Mouse (Mus musculus) cerebral cortex, adult 2 months (tissue): ENCODE data around the gene Borcs5.

ENCODE experiments used
- WGBS: fragments of 180-500 bp; shearing (Covaris S2); methylation state at CpG from one replicate; pipeline ENCODE4 v1.1.7; 2018; 5-methylcytosine and 5-hydroxymethylcytosine counted together

Borcs5 gene

DNA sequence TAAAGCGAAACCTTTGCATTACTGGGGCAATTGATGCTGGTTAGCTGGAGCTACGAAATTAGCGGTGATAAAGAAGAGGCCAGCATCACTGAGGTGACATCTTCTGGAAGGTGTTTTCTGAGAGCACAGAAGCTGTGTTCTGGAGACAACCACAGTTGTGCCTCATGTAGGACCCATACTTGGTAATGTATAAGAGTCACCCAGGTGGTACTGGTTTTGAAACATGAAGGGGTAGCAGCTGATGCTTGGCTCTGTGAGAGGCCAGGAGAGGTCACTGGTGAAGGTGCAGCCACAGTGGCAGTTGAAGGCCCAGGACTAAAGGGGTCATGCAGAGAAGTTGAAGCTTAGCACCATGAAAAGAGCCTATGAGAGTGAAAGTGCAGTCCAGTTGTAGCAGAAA is at the start of gene Borcs5:
TSS of gene Borcs5 (plus strand) at position 301 of the 400 bp plus-strand sequence.
- 95% methylated on average over 3 of the region's 3 CpGs for WGBS

DNA sequence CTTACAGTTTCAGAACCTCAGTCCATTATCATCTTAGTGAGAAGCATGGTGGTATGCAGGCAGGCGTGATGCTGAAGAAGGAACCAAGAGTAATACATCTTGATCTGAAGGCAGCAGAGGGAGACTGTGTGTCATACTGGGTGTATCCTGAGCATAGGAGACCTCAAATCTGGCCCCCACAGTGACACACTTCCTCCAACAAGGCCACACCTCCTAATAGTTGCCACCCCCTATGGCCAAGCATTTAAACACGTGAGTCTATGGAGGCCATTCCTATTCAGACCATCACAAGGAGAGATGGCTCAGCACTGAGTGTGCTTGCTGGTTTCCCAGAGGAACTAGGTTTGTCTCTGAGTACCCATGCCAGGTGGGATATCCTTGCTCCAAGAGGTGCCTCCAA is 47.7 kb upstream of the Borcs5 start:
- WGBS: 82% methylated on average over 2 of the region's 2 CpGs

DNA sequence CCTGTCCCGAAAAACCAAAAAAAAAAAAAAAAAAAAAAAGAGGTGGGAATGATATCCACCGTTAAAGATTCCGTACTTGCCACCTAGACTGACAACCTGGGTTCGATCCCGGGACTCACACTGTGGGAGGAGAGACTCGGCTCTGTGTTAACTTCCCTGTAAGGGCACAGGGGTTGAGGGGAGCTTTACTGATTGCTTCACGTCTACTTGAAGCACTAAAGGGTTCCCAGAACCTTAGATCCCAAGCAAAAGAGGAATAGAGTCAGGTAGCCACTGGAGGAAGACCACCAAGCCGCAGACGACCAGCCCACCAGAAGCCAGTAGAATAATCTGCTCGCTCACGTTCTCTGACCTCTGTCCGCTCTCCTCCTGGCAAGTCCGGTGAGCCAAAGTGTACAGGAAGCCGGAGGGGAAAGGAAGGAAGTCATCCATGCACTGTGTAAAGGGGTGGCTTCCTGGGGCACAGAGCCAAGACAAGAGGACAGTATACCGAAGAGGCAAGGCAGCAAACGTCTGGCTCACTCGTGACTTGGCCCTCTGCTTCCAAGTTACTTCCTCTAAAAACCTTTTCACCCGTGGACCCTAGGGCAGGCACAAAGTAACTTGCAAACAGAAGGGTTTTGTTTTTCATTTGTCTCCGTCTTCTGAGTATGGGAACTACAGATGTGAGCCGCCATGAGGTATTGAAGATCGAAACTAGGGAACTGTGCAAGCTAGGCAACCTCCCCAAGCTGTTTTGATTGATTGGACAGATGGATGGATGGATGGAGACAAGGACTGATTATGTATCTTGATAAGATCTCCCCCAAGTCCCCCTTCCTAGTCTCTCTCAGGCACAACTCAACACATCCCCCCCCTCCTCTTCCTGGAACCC is 44.5 kb upstream of the Borcs5 start:
- 78% methylated on average over 21 of the region's 21 CpGs for WGBS

DNA sequence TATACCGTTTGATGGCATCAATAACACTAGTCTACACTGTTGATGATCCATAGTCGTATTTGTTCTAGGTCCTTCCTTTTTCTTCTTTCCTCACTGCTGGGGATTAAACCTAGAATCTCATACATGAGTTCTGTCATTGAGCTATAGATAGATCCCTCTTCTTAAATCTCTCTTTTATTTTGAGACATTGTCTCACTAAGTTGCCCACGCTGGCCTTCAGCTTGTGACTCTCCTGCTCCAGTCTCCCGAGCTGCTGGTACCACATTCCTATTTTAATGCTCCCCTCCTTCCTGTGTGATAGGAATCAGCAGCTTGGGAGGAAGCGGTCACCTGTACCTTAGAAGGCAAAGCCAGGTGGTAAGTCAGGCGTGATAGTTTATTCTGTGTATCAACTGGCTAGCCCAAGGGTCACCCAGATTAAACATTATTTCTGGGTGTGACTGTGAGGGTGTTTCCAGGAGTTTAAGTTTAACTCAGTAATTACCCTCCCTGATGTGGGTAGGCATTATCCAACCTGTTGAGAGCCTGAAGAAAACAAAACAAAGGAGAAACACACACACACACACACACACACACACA is 41.6 kb upstream of the Borcs5 start:
- 79% methylated on average over 6 of the region's 6 CpGs for WGBS

DNA sequence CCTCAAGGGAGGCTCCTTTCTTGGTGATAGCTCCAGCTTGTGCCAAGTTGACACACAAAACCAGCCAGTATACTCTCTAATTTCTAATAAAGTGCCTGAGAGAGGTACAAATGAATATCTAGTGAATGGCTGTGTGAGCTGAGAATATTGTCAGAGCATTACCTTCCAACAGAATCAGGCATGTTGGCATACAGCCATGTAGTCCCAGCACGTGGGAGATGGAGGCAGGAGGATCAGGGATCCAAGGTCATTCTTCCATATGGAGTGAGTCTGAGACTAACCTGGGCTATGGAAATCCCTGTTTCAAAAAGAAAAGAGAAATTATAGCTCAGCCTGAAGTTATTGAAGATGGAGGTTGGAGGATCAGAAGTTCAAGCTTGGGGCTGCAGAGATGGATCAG is 40.1 kb upstream of the Borcs5 start:
- 61% methylated on average over 1 of the region's 1 CpGs for WGBS

DNA sequence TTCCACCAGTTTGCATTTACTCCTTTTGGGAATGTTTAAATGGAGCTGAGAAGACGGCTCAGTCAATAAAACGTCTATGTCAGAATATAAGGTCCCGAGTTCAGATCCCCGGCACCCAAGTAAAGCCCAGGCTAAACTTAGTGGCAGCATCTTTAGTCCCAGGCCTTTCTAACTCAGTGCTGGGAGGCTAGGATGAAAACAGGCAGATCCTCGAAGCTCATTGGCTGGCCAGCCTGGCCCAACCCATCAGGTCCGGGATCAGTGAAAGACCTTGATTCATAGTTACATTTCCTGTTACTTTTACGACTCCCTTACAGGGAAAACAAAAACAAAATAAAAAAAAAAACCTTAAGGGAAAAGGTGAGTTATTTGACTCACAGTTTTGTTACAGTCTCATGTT is 38.2 kb upstream of the Borcs5 start:
- WGBS: 73% methylated on average over 7 of the region's 7 CpGs

DNA sequence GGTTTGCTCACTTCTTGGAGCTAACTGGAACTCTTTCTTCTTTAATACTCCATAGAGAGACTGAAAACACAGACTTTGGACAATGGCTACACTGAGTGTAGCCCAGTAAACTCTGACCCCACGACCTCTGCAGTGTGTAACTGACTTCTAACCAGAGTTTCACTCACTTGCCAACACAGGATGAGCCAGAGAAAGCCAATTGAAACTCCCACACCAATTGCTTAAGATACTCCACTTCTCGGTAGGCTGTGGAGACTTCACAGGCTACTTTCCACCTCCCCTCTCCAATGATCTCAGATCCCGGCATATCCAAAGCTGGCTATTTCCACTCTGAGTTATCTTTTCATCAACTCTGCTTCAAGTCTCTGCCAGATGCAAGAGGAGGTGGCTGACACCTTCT is 37.5 kb upstream of the Borcs5 start:
- 44% methylated on average over 3 of the region's 3 CpGs for WGBS

DNA sequence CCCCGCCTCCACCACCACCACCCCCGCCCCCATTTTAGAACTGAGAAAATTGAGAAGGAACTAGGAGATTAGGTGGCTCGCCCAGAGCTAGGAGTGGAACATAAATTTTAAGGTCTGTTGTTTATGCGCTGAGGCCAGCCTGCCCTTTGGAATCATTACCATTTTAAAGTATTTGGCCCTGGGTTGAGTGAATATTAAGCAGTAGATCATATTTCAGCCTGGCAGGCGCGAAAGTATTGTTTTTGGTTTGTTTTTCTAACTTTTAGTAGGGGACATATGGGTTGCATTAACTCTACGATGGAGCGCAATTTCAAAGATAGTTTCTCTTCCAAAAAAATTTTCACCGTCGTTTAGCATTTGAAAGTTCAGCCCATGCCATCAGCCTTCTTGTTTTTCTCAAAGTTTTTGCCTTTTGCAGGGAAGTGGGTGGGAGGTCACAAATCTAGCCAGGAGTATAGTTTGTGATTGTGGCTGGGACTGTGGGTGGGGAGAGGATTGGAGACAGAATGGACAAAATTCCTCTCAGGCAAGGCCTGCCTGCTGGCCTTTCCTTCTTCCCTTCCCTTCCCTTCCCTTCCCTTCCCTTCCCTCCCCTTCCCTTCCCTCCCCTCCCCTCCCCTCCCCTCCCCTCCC is 36.8 kb upstream of the Borcs5 start:
- 47% methylated on average over 10 of the region's 10 CpGs for WGBS

DNA sequence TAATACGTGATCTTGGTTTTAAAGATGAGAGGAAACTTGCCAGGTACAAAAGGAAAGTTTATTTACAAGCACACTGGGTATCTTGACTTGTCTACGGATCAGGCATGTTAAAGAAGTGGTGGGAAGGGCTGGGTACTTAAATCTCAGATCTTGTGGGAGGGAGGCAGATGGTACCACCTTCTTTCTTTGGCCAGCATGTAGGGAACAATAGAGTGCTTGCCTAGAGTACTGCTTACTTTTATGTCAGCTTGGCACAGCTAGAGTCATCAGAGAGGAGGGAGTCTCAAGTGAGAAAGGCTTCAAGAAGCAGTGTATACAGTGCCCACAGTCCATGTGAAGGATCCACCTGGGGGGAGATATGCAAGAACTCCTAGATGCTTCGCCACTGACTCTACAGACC is 34.1 kb upstream of the Borcs5 start:
- WGBS: 76% methylated on average over 3 of the region's 3 CpGs

DNA sequence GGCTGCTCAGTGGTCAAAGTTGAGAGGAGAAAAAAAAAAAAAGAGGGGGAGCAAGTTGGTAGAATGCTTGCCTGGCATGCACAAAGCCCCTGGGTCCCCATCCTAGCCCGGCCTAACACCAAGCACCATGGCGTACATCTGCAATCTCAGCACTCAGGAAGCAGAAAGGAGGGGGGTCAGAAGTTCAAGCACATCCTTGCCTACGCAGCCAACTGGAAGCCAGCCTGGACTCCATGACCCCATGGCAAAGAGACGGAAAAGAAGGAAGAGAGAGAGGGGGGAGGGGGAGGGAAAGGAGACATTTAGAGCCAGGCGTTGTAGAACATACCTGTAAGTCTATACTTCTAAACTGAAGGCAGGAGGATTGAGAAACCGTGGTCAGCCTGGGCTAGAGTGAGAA is 32.8 kb upstream of the Borcs5 start:
- 75% methylated on average over 6 of the region's 6 CpGs for WGBS

DNA sequence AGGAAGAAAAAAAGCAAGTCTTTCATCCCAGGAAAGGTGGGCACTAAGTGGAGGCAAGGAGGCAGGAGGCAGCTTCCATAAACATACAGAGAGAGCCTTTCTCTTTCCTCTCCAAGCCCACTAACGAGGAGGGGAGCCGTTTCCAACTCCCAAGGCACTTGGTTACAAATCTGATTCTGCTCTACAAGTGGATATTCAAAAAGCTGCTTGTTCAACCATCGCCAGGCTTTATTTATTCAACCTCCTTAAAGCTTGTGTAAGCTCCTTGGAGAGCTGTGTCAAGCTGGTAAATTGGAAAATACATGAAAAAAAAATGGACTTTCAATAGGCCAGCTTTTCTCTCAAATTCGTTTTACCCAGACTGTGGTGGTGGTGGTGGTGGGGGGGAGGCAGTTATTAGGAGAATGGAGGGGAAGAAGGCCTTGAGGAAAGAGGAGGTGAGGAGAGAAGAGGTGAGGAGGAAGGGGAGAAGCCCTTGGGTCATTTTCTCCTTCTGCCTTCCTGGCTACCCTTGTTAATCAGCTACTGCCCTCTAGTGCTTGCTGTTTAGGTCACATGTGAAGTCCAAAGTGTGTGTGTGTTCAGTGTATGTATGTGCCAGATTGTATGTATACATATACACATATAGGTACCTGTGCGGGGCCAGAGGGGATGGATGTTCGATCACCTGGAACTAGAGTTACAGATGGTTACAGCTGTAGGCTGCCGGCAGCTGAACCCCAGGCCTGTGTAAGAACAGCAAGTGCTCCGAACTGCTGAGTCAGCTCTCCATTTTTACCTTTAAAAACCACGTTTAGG is 32.2 kb upstream of the Borcs5 start:
- WGBS: 58% methylated on average over 9 of the region's 9 CpGs

DNA sequence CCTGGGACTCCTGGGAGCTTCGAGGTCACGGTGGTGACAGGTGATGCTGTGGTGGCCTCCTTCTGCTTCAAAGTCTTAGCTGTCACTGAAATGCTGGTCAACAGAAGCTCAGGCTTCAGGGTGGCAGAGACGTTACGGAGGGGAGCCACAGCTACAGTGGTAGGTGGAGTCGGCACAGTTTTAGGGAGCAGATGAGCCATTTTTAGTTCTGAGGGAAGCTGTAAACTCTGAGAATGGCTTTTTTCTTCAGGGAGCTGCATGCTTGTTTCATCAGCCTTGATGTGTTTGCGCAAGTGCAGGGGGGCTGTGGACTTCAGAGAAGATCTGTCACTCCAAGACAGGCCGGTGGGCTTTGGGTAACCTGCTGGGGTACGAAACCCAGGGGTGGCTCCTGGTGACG is 28.9 kb upstream of the Borcs5 start:
- WGBS: 65% methylated on average over 9 of the region's 9 CpGs

DNA sequence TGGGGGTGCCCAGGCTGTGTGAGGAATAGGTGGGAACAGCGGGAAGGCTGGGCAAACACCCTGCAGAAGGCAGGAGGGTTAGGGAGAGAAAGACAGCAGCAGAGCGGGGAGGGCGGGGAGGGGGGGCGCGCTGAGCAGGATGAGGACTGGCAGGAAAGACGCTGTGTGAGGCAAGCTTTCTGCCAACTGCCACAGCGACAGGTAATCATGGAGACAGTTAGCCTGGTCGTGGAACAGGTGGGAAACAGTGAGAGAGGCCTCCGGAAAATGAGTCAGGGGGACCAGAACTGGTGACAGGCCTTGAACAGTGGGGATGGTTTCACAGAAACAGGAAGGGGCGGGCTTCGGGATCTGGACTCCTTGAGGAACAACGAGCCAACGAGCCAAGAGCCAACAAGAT is 27.4 kb upstream of the Borcs5 start:
- 71% methylated on average over 13 of the region's 13 CpGs for WGBS

DNA sequence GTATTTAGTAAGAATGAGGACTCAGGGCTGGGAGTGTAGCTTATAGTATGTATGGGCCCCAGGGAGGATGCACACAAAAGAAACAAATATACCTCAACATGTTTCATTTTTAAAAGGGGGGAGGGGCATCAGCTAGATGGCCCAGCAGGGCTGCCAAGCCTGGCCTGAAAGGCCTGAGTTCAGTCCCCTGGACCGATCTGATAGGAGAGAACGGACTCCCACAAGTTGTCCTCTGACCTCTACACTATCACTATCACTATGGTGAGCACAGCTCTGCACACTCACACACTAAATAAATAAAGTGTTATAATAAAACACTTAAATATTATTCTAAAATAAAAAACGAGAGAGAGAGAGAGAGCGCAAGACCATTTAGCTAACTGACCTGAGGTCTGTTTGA is 25.0 kb upstream of the Borcs5 start:
- WGBS: 83% methylated on average over 4 of the region's 4 CpGs

DNA sequence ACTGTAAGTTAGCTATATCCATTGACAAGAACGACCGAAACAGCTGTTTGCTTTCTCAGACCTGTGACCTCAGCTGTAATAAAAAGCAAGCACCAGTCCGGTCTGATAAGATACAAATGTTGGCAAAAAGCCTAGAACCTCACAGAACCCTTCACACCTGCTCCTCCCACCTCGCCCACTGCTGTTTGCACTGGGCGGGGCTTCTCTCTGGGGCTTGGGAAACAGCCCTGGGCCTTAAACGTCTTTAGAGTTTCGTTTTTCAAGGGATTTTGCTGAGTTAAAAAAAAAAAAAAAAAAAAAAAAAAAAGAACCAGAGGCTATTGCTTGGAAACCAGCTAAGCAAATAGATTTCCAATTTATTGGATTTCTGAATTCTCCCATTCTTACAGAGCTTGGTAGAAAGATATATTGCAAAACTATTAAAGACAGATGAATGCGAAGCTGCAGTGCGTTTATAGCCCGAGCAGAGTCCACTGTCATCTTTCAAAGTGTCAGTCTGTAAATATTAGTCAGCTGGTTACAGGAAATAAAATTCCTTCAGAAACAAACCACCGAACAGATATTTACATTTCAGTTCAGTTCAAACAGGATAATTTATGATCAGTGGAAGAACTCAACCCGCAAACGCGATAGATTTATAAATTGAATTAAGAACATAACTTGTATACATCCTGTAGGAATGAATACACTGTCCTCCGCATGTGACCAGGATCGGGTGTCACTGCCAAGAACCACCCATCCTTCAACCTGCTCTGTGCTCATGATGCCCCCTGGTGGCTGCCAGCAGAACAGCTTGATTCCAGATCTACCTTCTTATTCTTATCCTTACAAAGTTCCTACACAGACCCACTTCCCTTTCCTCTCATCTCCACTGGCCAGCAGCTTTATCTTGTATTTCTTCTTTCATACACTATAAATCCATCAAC is 24.3 kb upstream of the Borcs5 start:
- 23% methylated on average over 16 of the region's 16 CpGs for WGBS

DNA sequence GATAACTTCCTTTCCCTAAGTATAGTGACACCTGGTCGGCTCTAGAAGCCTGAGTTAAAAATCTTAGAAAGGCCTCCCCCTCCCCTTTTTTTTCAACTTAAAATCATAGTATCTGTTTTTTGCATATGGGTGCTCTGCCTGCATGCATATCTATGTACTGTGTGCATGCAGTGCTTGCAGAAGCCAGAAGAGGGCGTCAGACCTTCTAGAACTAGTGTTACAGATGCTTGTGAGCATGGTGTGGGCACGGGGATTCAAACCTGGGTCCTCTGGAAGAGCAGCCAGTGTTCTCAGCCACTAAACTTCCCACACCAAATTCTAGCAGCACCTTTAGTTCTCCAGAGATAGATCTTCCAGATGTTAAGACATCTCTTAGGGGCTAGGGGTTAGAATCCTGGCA is 21.7 kb upstream of the Borcs5 start:
- 56% methylated on average over 3 of the region's 3 CpGs for WGBS

DNA sequence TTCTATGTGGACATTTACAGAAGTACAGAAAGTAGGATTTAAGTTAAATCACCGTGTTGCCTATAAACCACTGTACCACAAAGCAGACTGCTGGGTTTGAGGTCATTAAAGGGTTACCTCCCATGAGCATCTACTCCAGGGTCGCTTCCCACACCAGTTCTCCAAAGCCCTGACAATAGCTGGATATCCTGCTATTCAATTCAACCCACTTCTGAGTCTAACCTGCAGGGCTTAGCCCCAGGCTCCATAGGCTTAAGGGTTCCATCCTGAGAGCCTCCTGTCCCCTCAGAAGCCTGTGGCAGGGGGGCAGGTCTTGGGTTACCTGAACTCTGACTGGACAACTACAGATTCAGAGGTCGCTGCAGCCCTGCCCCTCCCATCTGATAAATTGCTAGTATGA is 19.2 kb upstream of the Borcs5 start:
- WGBS: 72% methylated on average over 3 of the region's 3 CpGs

DNA sequence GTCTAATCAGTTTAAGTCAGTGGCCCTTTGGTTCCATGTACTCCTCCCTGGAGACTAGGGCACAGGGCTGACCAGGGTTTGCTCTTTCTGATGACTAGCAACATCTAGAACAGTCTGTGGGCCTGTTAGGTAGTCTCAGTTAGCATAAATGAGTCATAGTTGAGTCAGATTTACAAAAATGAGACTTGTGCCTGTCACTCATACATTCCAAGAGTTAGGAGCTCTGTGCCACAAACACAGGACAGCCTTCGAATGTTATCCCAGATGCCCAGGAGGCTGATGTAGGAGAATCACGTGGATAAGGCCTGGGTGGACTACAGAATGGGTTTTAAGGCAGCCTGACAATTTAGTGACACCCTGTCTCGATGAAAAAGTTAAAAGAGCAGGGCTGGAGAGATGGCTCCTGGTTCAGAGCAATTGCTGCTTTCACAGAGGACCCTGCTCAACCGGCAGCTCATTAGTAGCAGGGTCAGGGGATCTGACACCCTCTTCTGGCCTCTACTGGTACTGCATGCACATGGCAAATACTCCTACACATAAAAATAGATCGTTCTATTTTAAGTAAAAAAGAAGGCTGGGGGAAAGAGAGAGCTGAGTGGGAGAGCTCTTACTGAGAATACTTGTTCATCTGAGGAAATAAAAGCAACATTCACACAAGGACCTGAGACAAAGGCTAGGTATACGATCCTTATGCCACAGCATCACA is 18.3 kb upstream of the Borcs5 start:
- 33% methylated on average over 6 of the region's 6 CpGs for WGBS

DNA sequence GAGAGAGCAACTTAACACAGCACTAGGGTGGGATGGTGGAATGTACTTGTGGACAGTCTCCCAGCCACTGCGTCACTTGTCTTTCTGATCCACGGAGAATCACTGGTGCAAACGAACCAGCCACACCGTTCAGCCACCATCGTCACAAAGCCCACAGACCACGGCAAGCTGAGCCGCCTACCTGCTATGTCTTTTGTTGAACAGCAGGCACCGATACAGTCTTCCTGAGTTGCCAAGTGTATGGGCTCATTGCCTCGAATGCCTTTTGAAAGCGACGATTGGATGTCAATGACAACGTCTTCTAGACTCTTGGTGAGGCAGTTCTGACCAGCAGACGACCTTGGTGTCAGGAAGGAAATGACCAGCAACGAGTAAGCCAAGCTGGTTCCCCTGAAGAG is 17.8 kb upstream of the Borcs5 start:
- WGBS: 45% methylated on average over 14 of the region's 14 CpGs

DNA sequence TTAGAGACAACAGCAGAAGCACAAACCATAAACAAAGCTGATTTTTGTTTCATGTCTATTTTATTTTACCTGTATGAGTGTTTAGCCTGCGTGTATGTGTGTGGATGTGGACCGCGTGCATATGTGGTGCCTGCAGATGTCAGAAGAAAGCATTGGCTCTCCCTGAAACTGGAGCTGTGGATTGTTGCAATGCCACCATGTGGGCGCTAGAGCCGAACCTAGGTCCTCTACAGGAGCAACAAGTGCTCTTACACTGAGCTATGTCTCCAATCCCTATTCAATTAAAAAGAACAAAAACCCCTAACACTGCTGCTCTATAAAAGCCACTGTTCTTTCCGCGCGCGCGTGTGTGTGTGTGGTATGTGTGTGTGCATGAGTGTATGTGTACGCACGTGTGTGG is 13.9 kb upstream of the Borcs5 start:
- WGBS: 80% methylated on average over 12 of the region's 12 CpGs

DNA sequence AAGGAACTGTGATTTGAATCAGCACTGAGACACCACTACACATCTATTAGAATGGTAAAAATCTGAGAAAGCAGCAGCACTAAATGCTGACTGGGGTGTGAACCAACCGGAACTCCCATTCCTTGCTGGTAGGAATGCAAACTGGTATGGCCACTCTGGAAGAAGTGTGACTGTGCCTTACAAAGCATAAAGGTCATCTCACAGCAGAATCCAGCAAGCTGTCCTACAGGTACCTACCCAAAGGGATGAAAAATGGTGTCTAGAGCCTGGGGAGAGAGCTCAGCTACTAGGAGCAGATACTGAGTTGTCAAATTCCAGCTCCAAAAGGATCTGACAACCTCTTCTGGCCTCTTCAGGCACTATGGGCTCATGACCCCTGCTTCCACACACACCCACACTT is 12.7 kb upstream of the Borcs5 start:
- WGBS: 97% methylated on average over 1 of the region's 1 CpGs
